Mouse (Mus musculus) kidney, adult 2 months (tissue): ENCODE data around the gene Lcmt1. TPM values are rescaled to one million over a fixed set of nuclear protein-coding genes. Genes with fewer than 3 reads are reported as not detected.

Source experiments
- DNase-seq: peaks from one replicate; pipeline ENCODE4 v3.0.0; 2021
- H3K27ac ChIP-seq: fragments of 200-500 bp; 2 replicates; pipeline ENCODE4 v1.5.1; 2012; ENCODE audit warnings: low read depth, low read length, control low read depth, inconsistent platforms; ENCODE audit not compliant: insufficient read depth
- H3K27me3 ChIP-seq: fragments of 200-500 bp; replicated peaks from 2 replicates; pipeline ENCODE4 v1.6.1; 2012; ENCODE audit warnings: mild to moderate bottlenecking, moderate library complexity, low read length, inconsistent platforms; ENCODE audit not compliant: control insufficient read depth, insufficient read depth
- H3K36me3 ChIP-seq: fragments of 200-500 bp; 2 replicates; pipeline ENCODE4 v1.6.1; 2012; ENCODE audit warnings: mild to moderate bottlenecking, moderate library complexity, low read length, inconsistent platforms; ENCODE audit not compliant: control insufficient read depth, insufficient read depth
- H3K4me1 ChIP-seq: fragments of 200-500 bp; 2 replicates; pipeline ENCODE4 v1.6.1; 2011; ENCODE audit warnings: low read length; ENCODE audit not compliant: control insufficient read depth, insufficient read depth
- H3K4me3 ChIP-seq: fragments of 200-500 bp; 2 replicates; pipeline ENCODE4 v1.5.1; 2011; ENCODE audit warnings: mild to moderate bottlenecking, low read depth, low read length, control low read depth; ENCODE audit not compliant: insufficient read depth
- CTCF ChIP-seq: fragments of 200-500 bp; conservative IDR thresholded peaks from 2 replicates; pipeline ENCODE4 v1.5.1; 2011; ENCODE audit warnings: low read depth, mild to moderate bottlenecking, control low read depth, low read length, moderate library complexity, mixed read lengths; ENCODE audit not compliant: insufficient read depth, insufficient read length
- POLR2A ChIP-seq: fragments of 200-500 bp; IDR thresholded peaks from one replicate; pipeline ENCODE4 v1.6.1; 2011; ENCODE audit warnings: low read depth, low read length, control low read depth
- WGBS: fragments of 180-500 bp; shearing (Covaris S2); methylation state at CpG from one replicate; pipeline ENCODE4 v1.1.7; 2018; 5-methylcytosine and 5-hydroxymethylcytosine counted together
- polyA plus RNA-seq: library from polyadenylated mRNA; depleted of rRNA; stranded (reverse); fragments of >200 nt; gene quantifications from 2 replicates; pipeline ENCODE4 v1.2.3, GENCODE M21; 2012

The Lcmt1 gene
- polyA plus RNA-seq, 1 experiment: 26.9 TPM

GRCm38 (mm10) chr7:123399286-123399685 is 29.7 kb downstream of the Lcmt1 start:
- Histone ChIP-seq H3K27me3 (no peaks in the 10 kb centered on the region), H3K36me3 (no peaks in the 10 kb centered on the region; the same call in 1 of the 2 replicates), H3K4me1 (no peaks in the 10 kb centered on the region), H3K4me3 (no peak overlapping the region), H3K27ac (no peak overlapping the region)
- 89% methylated on average over 4 of the region's 4 CpGs for WGBS
- DNase-seq: no peak
- no peak for TF ChIP-seq POLR2A
- TF ChIP-seq CTCF: no peak

GRCm38 (mm10) chr7:123401121-123401520 is 31.5 kb downstream of the Lcmt1 start:
- no peaks in the 10 kb centered on the region for H3K27me3 ChIP-seq
- DNase-seq: no peak
- TF ChIP-seq POLR2A: no peak
- TF ChIP-seq CTCF: no peak
- H3K4me3 ChIP-seq: no peak overlapping the region
- no peaks in the 10 kb centered on the region; the same call in 1 of the 2 replicates for H3K36me3 ChIP-seq
- H3K27ac ChIP-seq: no peak overlapping the region
- no peaks in the 10 kb centered on the region for H3K4me1 ChIP-seq
- WGBS: 85% methylated on average over 3 of the region's 3 CpGs

GRCm38 (mm10) chr7:123404198-123404597 is 34.6 kb downstream of the Lcmt1 start:
- H3K36me3 ChIP-seq: no peaks in the 10 kb centered on the region; the same call in 1 of the 2 replicates
- H3K4me3 ChIP-seq: no peak overlapping the region
- DNase-seq: no peak
- WGBS: 95% methylated on average over 6 of the region's 6 CpGs
- H3K4me1 ChIP-seq: no peaks in the 10 kb centered on the region
- no peak overlapping the region for H3K27ac ChIP-seq
- no peak for TF ChIP-seq POLR2A
- no peak for TF ChIP-seq CTCF
- H3K27me3 ChIP-seq: no peaks in the 10 kb centered on the region

GRCm38 (mm10) chr7:123405619-123406018 is 36.0 kb downstream of the Lcmt1 start:
- DNase-seq: no peak
- H3K36me3 ChIP-seq: no peaks in the 10 kb centered on the region; the same call in 1 of the 2 replicates
- no peaks in the 10 kb centered on the region for H3K4me1 ChIP-seq
- 80% methylated on average over 3 of the region's 3 CpGs for WGBS
- no peak overlapping the region for H3K27ac ChIP-seq
- H3K4me3 ChIP-seq: no peak overlapping the region
- TF ChIP-seq CTCF: no peak
- TF ChIP-seq POLR2A: no peak
- no peaks in the 10 kb centered on the region for H3K27me3 ChIP-seq

- no peaks in the 10 kb centered on the region for H3K4me1 ChIP-seq
- H3K36me3 ChIP-seq: no peaks in the 10 kb centered on the region; the same call in 1 of the 2 replicates
- no peaks in the 10 kb centered on the region for H3K27me3 ChIP-seq
- 86% methylated on average over 4 of the region's 4 CpGs for WGBS
- no peak overlapping the region for H3K4me3 ChIP-seq
- TF ChIP-seq POLR2A: no peak
- no peak for TF ChIP-seq CTCF
- no peak overlapping the region for H3K27ac ChIP-seq
- DNase-seq: no peak
Measured at GRCm38 (mm10) chr7:123406988-123407387, 37.4 kb downstream of the Lcmt1 start.

GRCm38 (mm10) chr7:123410502-123410901 is 40.9 kb downstream of the Lcmt1 start:
- Histone ChIP-seq H3K4me1 (no peaks in the 10 kb centered on the region), H3K36me3 (no peaks in the 10 kb centered on the region), H3K4me3 (no peak overlapping the region), H3K27ac (no peak overlapping the region), H3K27me3 (no peaks in the 10 kb centered on the region)
- no peak for TF ChIP-seq CTCF
- TF ChIP-seq POLR2A: no peak
- no peak for DNase-seq
- 90% methylated on average over 7 of the region's 7 CpGs for WGBS

GRCm38 (mm10) chr7:123411109-123411508 is 41.5 kb downstream of the Lcmt1 start:
- no peak for DNase-seq
- WGBS: 80% methylated on average over 1 of the region's 1 CpGs
- TF ChIP-seq CTCF (no peak), POLR2A (no peak)
- H3K36me3 ChIP-seq: no peaks in the 10 kb centered on the region
- H3K4me3 ChIP-seq: no peak overlapping the region
- no peaks in the 10 kb centered on the region for H3K27me3 ChIP-seq
- no peaks in the 10 kb centered on the region for H3K4me1 ChIP-seq
- H3K27ac ChIP-seq: no peak overlapping the region

GRCm38 (mm10) chr7:123412143-123412542 is 42.6 kb downstream of the Lcmt1 start:
- no peak for DNase-seq
- 0 out of 2 replicates have a peak, but pooled peaks cover 4% of the 10 kb centered on the region for H3K4me1 ChIP-seq
- no peak overlapping the region for H3K4me3 ChIP-seq
- H3K36me3 ChIP-seq: no peaks in the 10 kb centered on the region
- H3K27me3 ChIP-seq: no peaks in the 10 kb centered on the region
- TF ChIP-seq CTCF (no peak), POLR2A (no peak)
- H3K27ac ChIP-seq: no peak overlapping the region
- WGBS: 75% methylated on average over 3 of the region's 3 CpGs
